ENCODE assay signal across 9 mouse cellular contexts in the genomic region with DNA sequence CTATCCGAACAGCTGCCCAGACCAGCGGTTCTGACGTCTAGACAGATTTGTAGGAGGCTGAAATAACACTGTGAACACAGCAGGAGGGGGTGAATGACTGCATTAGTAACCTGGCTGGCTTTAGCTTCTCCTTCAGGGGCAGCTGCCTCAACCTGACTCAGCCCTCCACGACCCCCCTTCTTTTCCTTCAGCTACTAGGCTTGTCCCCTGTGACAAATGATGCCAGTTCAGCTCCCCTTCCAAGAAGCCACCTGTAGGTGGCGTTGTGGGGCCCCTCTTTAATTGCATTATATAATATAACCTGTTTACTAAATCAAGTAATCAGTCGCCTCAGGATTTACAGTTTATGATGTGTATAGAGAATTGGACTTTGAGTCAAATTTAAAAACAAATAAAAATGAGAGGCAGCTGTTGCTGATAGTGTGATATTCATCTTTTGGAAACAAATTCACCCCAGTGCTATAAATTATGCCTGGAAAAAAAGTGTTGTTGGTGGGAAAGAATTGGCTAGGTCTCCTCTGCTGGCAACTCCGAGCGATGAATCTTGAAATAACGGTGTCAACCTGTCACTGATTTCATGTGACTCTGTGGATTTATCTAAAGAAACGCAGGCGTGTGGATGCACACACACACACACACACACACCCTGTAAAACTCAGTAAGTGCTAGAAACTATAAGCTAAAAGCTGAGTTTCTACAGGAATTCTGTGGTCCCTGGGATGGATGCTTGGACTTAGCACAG.
DNase-seq lines count a peak whose midpoint lies in the region; ATAC-seq lines count a peak whose summit lies in the region.
"Had no signal": no experiment of that assay in that cellular context is flagged by ENCODE, and none has a peak within 500 bp of the region (broad histone marks: within the 10 kb centered on the region; RNA-seq: fewer than 3 reads in every experiment).

No protein-coding gene starts in this region.

- no peaks in the 10 kb centered on the region for H3K9me3 ChIP-seq in kidney, embryonic 15.5 days (replicated peaks)
- H3K9me3 ChIP-seq: megakaryocyte, embryonic 14.5 days had no signal

- H3K27ac ChIP-seq in kidney, embryonic 15.5 days, result no peak overlapping the region

- H3K4me3 ChIP-seq in kidney, embryonic 15.5 days (replicated peaks), result no peak overlapping the region
- H3K4me3 ChIP-seq: megakaryocyte, embryonic 14.5 days had no signal

- DNase-seq in adrenal gland, adult (ENCODE audit: inconsistent age in 2 of 2, low spot score in 1 of 2), result peak; percentile 11 to 48
- no peak for DNase-seq in adrenal gland, postnatal 25 days
- peak; percentile 6 for DNase-seq in kidney, adult 11 months
- DNase-seq in ZHBTc4 (ENCODE audit: low read depth, low spot score), result peak; percentile 52
- peak; percentile 11 to 29 for DNase-seq in kidney, postnatal 25 days

- H3K4me2 ChIP-seq in kidney, embryonic 15.5 days, result no peak overlapping the region

- peaks cover 31% of the 10 kb centered on the region for H3K4me1 ChIP-seq in kidney, embryonic 15.5 days
- H3K4me1 ChIP-seq: megakaryocyte, embryonic 14.5 days had no signal

- no peaks in the 10 kb centered on the region for H3K27me3 ChIP-seq in kidney, embryonic 15.5 days

- H3K36me3 ChIP-seq in kidney, embryonic 15.5 days, result no peaks in the 10 kb centered on the region

- no peak for ATAC-seq in kidney, embryonic 15.5 days (replicated peaks; ENCODE audit: low FRiP score)
- no peak for ATAC-seq in megakaryocyte-erythroid progenitor cell, adult 5-6 weeks (replicated peaks; ENCODE audit: low FRiP score, low TSS enrichment, poor library complexity, severe bottlenecking)
- no peak for ATAC-seq in monocyte, adult 5-6 weeks (replicated peaks; ENCODE audit: insufficient number of reproducible peaks, low FRiP score, low TSS enrichment, poor library complexity, severe bottlenecking)

- 37% methylated on average over 11 of the region's 11 CpGs for WGBS in kidney, embryonic 15.5 days

- H3K9ac ChIP-seq in kidney, embryonic 15.5 days, result no peak overlapping the region
